Mouse (Mus musculus): ENCODE data around the gene Irf7. TPM values are rescaled to one million over a fixed set of nuclear protein-coding genes. Genes with fewer than 3 reads are reported as not detected.
"Not testable (repeated sequence)": the region's sequence is repeated elsewhere in the genome, so short reads cannot be mapped to it uniquely, and the experiment has no call there.

The Irf7 gene
- polyA plus RNA-seq, 1 experiment from 2014 or later: 1.7 TPM

- Histone ChIP-seq H3K9me3 (replicated peaks) (no peaks in the 10 kb centered on the region), H3K9ac (no peak overlapping the region), H3K36me3 (peaks cover 3% of the 10 kb centered on the region; the same call in 1 of the 2 replicates), H3K4me2 (peak overlapping the region; percentile 38), H3K27me3 (replicated peaks) (peaks cover 9% of the 10 kb centered on the region; the same call in 1 of the 2 replicates), H3K4me3 (no peak overlapping the region), H3K4me1 (replicated peaks) (peaks cover 8% of the 10 kb centered on the region), H3K27ac (ENCODE audit: poor library complexity, severe bottlenecking) (no peak overlapping the region)
- WGBS: 64% methylated on average over 14 of the region's 14 CpGs
- ATAC-seq (ENCODE audit: insufficient number of reproducible peaks, low FRiP score): no peak
Measured at GRCm38 (mm10) chr7:141269273-141269545, 2.9 kb upstream of the Irf7 start.

- Histone ChIP-seq H3K36me3 (peaks cover 8% of the 10 kb centered on the region), H3K9me3 (replicated peaks) (no peaks in the 10 kb centered on the region), H3K4me3 (no peak overlapping the region), H3K4me2 (peak overlapping the region; percentile 38), H3K4me1 (replicated peaks) (peaks cover 8% of the 10 kb centered on the region), H3K27ac (ENCODE audit: poor library complexity, severe bottlenecking) (no peak overlapping the region), H3K27me3 (replicated peaks) (peaks cover 9% of the 10 kb centered on the region; the same call in 1 of the 2 replicates), H3K9ac (no peak overlapping the region)
- 66% methylated on average over 24 of the region's 24 CpGs for WGBS
- ATAC-seq (ENCODE audit: insufficient number of reproducible peaks, low FRiP score): no peak
Measured at GRCm38 (mm10) chr7:141268466-141269272, 2.4 kb upstream of the Irf7 start.

DNA sequence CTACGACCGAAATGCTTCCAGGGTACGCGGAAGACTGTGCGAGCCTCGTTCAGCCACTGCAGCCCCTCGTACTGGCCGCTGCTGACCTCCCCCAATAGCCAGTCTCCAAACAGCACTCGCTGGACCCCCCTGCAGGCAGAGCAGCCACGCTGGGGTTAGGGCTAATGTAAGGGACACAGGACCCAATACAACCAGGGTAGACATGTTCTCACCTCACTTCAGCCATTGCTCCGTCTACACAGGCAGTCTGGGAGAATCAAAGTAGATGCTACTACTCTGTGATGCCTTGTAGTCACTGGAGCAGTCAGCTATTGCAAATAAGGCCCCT, 906 bp downstream of the Irf7 start:
- WGBS: 49% methylated on average over 11 of the region's 11 CpGs
- Histone ChIP-seq H3K4me2 (peak overlapping the region; percentile 96), H3K9ac (peak overlapping the region; percentile 75; the same call in 1 of the 2 replicates), H3K9me3 (replicated peaks) (no peaks in the 10 kb centered on the region), H3K4me1 (replicated peaks) (peaks cover 8% of the 10 kb centered on the region), H3K27me3 (replicated peaks) (0 out of 2 replicates have a peak, but pooled peaks cover 4% of the 10 kb centered on the region), H3K36me3 (peaks cover 41% of the 10 kb centered on the region), H3K4me3 (peak overlapping the region; percentile 62; the same call in 1 of the 2 replicates), H3K27ac (ENCODE audit: poor library complexity, severe bottlenecking) (no peak overlapping the region)
- ATAC-seq (ENCODE audit: insufficient number of reproducible peaks, low FRiP score): no peak

- Histone ChIP-seq H3K27me3 (replicated peaks) (0 out of 2 replicates have a peak, but pooled peaks cover 4% of the 10 kb centered on the region), H3K9ac (no peak overlapping the region)
- ATAC-seq (ENCODE audit: insufficient number of reproducible peaks, low FRiP score): peak; percentile 26; the same call in 1 of the 2 replicates
Measured at GRCm38 (mm10) chr7:141264761-141265410, 1.4 kb downstream of the Irf7 start.

GRCm38 (mm10) chr7:141264041-141264700, 2.1 kb downstream of the Irf7 start:
- H3K9ac ChIP-seq: no peak overlapping the region
- peaks cover 8% of the 10 kb centered on the region for H3K4me1 ChIP-seq (replicated peaks)
- 0 out of 2 replicates have a peak, but pooled peaks cover 4% of the 10 kb centered on the region for H3K27me3 ChIP-seq (replicated peaks)
- H3K4me3 ChIP-seq: no peak overlapping the region
- H3K4me2 ChIP-seq: no peak overlapping the region
- 78% methylated on average over 11 of the region's 11 CpGs for WGBS
- H3K27ac ChIP-seq (ENCODE audit: poor library complexity, severe bottlenecking): no peak overlapping the region
- H3K9me3 ChIP-seq (replicated peaks): no peaks in the 10 kb centered on the region
- peaks cover 53% of the 10 kb centered on the region for H3K36me3 ChIP-seq
- ATAC-seq (ENCODE audit: insufficient number of reproducible peaks, low FRiP score): no peak

More at GRCm38 (mm10) chr7:141264761-141265410, 1.4 kb downstream of the Irf7 start:
- H3K9me3 ChIP-seq (replicated peaks): no peaks in the 10 kb centered on the region
- 27% methylated on average over 12 of the region's 12 CpGs for WGBS
- H3K4me3 ChIP-seq: no peak overlapping the region
- peak overlapping the region; percentile 96 for H3K4me2 ChIP-seq
- peaks cover 46% of the 10 kb centered on the region for H3K36me3 ChIP-seq
- H3K27ac ChIP-seq (ENCODE audit: poor library complexity, severe bottlenecking): no peak overlapping the region
- peaks cover 8% of the 10 kb centered on the region for H3K4me1 ChIP-seq (replicated peaks)

DNA sequence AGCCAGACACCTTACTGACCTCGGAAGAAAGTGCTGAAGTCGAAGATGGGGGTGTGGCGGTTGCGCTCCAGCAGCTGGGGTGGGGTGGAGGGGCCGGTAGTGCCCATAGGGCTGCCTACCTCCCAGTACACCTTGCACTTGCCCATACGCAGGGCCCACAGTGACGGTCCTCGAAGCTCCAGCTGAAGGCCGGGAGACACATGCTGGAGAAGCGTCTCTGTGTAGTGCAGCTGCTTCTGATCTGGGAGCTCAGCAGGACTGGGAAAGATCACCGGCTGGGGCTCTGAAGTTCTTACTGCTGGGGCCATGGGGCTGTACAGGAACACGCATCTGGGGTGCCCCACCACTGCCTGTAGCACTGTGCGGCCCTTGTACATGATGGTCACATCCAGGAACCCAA, 2.6 kb downstream of the Irf7 start:
- Histone ChIP-seq H3K4me2 (no peak overlapping the region), H3K9ac (no peak overlapping the region), H3K9me3 (replicated peaks) (no peaks in the 10 kb centered on the region), H3K27ac (ENCODE audit: poor library complexity, severe bottlenecking) (no peak overlapping the region), H3K4me1 (replicated peaks) (peaks cover 8% of the 10 kb centered on the region), H3K27me3 (replicated peaks) (0 out of 2 replicates have a peak, but pooled peaks cover 2% of the 10 kb centered on the region), H3K36me3 (peaks cover 58% of the 10 kb centered on the region), H3K4me3 (no peak overlapping the region)
- no peak for ATAC-seq (ENCODE audit: insufficient number of reproducible peaks, low FRiP score)
- WGBS: 86% methylated on average over 13 of the region's 13 CpGs

- Histone ChIP-seq H3K9ac (no peak overlapping the region), H3K4me1 (replicated peaks) (peaks cover 8% of the 10 kb centered on the region), H3K4me2 (no peak overlapping the region), H3K9me3 (replicated peaks) (no peaks in the 10 kb centered on the region), H3K4me3 (no peak overlapping the region), H3K27me3 (replicated peaks) (no peaks in the 10 kb centered on the region), H3K36me3 (peaks cover 80% of the 10 kb centered on the region), H3K27ac (ENCODE audit: poor library complexity, severe bottlenecking) (no peak overlapping the region)
- 92% methylated on average over 3 of the region's 3 CpGs for WGBS
- no peak for ATAC-seq (ENCODE audit: insufficient number of reproducible peaks, low FRiP score)
Measured at GRCm38 (mm10) chr7:141261480-141261879, 4.8 kb downstream of the Irf7 start.

DNA sequence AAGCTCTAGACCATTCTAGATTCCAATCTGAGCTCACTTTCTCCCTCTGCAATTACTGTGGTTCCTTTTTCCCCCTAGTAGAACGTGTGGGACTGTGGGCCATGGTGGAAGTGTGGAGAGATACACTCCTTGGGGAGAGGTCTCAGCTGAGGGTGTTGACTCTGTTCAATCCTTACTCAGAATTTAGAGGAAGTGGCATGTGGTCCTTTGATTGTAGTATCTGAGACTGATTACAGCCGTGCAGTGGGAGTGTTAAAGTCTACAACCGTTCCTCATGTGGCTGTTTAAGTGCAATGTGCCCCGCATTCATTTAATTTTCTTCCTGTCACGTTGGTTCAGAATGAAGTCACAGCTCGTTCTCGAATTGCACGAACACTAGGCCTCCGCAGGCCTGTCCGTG, 10.1 kb downstream of the Irf7 start:
- Histone ChIP-seq H3K4me1 (replicated peaks) (no peaks in the 10 kb centered on the region), H3K9ac (no peak overlapping the region), H3K4me2 (no peak overlapping the region), H3K27ac (ENCODE audit: poor library complexity, severe bottlenecking) (no peak overlapping the region), H3K27me3 (replicated peaks) (no peaks in the 10 kb centered on the region), H3K4me3 (no peak overlapping the region), H3K36me3 (peaks cover 93% of the 10 kb centered on the region), H3K9me3 (replicated peaks) (no peaks in the 10 kb centered on the region)
- WGBS: 82% methylated on average over 10 of the region's 10 CpGs
- no peak for ATAC-seq (ENCODE audit: insufficient number of reproducible peaks, low FRiP score)

DNA sequence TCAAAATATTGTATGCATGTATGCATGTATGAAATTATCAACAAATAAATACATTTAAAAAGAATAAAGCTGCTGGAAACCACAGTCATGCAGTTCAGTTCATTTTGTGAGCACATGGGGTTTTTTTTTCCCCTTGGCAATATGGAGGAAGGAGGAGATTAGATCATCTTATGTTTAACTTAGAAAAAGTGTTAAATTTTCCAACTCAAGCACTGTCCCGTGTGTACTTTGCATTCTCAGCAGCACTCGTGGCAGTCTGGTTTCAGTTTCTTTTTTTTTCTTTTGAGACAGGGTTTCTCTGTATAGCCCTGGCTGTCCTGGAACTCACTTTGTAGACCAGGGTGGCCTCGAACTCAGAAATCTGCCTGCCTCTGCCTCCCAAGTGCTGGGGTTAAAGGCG, 15.8 kb downstream of the Irf7 start:
- not testable (repeated sequence) for H3K9ac ChIP-seq; H3K4me2 ChIP-seq; H3K4me3 ChIP-seq; ATAC-seq (ENCODE audit: insufficient number of reproducible peaks, low FRiP score); H3K27ac ChIP-seq (ENCODE audit: poor library complexity, severe bottlenecking); H3K9me3 ChIP-seq (replicated peaks); H3K4me1 ChIP-seq (replicated peaks); H3K27me3 ChIP-seq (replicated peaks)
- WGBS: 86% methylated on average over 4 of the region's 4 CpGs
- peaks cover 95% of the 10 kb centered on the region for H3K36me3 ChIP-seq

- H3K4me3 ChIP-seq: no peak overlapping the region
- WGBS: 91% methylated on average over 10 of the region's 10 CpGs
- H3K4me1 ChIP-seq (replicated peaks): peaks cover 23% of the 10 kb centered on the region
- no peaks in the 10 kb centered on the region for H3K9me3 ChIP-seq (replicated peaks)
- no peak overlapping the region for H3K4me2 ChIP-seq
- no peak overlapping the region for H3K9ac ChIP-seq
- no peak overlapping the region for H3K27ac ChIP-seq (ENCODE audit: poor library complexity, severe bottlenecking)
- ATAC-seq (ENCODE audit: insufficient number of reproducible peaks, low FRiP score): no peak
- H3K27me3 ChIP-seq (replicated peaks): no peaks in the 10 kb centered on the region
- peaks cover 56% of the 10 kb centered on the region for H3K36me3 ChIP-seq
Measured at GRCm38 (mm10) chr7:141231551-141231950, 34.7 kb downstream of the Irf7 start.

DNA sequence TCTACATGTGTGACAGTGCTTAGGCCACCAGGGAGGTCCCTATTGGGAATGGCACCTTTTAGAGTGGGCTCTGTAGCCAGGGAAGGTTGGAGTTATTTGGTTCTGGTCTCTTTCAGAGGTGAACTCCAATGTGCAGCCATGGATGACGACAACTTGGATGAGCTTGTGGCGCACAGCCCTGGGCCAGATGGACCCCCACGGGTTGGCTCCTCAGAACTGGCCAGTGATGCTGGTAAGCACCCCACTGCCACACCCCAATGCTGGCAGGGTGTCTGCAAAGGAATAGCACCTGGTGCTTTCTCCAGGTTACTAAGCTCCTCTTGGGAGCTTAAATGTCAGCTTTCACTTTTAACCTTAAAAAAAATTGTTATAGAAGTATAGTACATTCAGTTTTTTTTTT, 35.2 kb downstream of the Irf7 start:
- Histone ChIP-seq H3K4me1 (replicated peaks) (peaks cover 23% of the 10 kb centered on the region), H3K9ac (no peak overlapping the region), H3K27me3 (replicated peaks) (no peaks in the 10 kb centered on the region), H3K9me3 (replicated peaks) (no peaks in the 10 kb centered on the region), H3K4me3 (no peak overlapping the region), H3K4me2 (no peak overlapping the region), H3K27ac (ENCODE audit: poor library complexity, severe bottlenecking) (no peak overlapping the region), H3K36me3 (peaks cover 53% of the 10 kb centered on the region)
- WGBS: 96% methylated on average over 3 of the region's 3 CpGs
- ATAC-seq (ENCODE audit: insufficient number of reproducible peaks, low FRiP score): no peak

Data from heart, embryonic 12.5 days (tissue).